Mouse (Mus musculus): ENCODE measurements at regions not wholly inside any gene's neighbourhood (a gene's known extent, or its start where the extent isn't known, plus 50 kb on each side); places are given as distances from the start of the nearest gene placed in this dataset.

DNA sequence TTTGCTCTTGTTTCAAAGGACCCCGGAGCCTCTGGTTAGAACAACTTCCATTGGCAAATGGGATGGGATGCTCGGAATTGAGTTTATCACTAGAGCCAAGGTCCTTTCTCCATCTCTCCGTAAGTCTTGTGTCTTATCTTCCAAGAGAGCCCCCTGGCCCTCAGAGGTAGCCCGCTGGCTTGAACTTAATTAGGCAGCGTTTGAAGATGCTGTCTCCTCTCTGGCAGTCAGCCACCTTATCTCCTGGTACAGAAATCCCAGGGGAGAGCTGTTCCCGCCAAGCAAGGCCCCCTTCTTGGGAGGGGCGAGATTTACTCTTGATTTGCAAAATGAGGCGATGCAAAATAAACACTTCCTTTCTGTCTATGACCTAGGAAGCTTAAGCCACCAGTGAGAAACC, 395.2 kb upstream of the Kazn start:
- Histone ChIP-seq H3K4me1 (ENCODE audit: control insufficient read depth, insufficient read depth, low read length) (no peaks in the 10 kb centered on the region; the same call in 1 of the 2 replicates), H3K27ac (ENCODE audit: control insufficient read depth, insufficient read depth, low read depth, low read length, poor library complexity) (no peak overlapping the region), H3K4me3 (replicated peaks; ENCODE audit: control insufficient read depth, low read depth, low read length) (no peak overlapping the region)
- 66% methylated on average over 8 of the region's 8 CpGs for WGBS
- no peak for TF ChIP-seq POLR2A (IDR thresholded peaks at IDR 0.05; ENCODE audit: borderline replicate concordance, control insufficient read depth, low read depth, low read length)
- TF ChIP-seq CTCF (IDR thresholded peaks at IDR 0.05; ENCODE audit: control insufficient read depth, insufficient read depth, low read length): no peak

- no peak overlapping the region for H3K4me3 ChIP-seq (replicated peaks; ENCODE audit: control insufficient read depth, low read depth, low read length)
- 69% methylated on average over 13 of the region's 13 CpGs for WGBS
- H3K27ac ChIP-seq (ENCODE audit: control insufficient read depth, insufficient read depth, low read depth, low read length, poor library complexity): no peak overlapping the region
- no peaks in the 10 kb centered on the region; the same call in 1 of the 2 replicates for H3K4me1 ChIP-seq (ENCODE audit: control insufficient read depth, insufficient read depth, low read length)
- no peak for TF ChIP-seq POLR2A (IDR thresholded peaks at IDR 0.05; ENCODE audit: borderline replicate concordance, control insufficient read depth, low read depth, low read length)
- TF ChIP-seq CTCF (IDR thresholded peaks at IDR 0.05; ENCODE audit: control insufficient read depth, insufficient read depth, low read length): no peak
Measured at GRCm38 (mm10) chr4:142633667-142634350, 394.6 kb upstream of the Kazn start.

DNA sequence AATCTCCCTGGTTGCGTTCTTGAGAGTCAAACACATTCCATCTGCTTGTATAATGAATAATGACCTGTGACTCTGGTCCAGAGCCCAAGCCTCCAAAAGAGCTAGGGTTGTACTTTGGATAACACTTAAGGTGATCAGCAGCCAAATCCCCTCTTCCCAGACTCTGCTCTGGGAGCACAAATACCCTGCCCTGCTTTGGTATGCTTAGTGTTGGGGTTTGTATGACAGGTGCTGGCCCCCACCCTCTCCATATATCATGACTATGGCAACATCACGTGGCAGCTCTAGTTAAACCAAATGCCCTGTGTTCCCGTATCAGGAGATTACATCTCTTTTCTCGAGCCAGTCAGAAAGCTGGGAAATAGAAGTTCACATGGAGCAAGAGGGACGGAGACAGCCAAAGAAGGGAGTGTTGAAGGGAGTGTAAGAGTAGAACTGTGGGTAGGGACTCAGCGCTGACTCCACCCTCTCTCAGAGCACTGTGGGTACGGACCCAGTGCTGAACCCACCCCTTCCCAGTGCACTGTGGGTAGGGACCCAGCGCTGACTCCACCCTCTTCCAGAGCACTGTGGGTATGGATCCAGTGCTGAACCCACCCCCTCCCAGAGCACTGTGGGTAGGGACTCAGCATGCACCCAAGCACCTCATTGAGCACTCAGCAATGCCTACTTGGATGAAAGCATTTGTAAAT, 387.4 kb upstream of the Kazn start:
- 76% methylated on average over 8 of the region's 8 CpGs for WGBS
- TF ChIP-seq CTCF (IDR thresholded peaks at IDR 0.05; ENCODE audit: control insufficient read depth, insufficient read depth, low read length) (no peak), POLR2A (IDR thresholded peaks at IDR 0.05; ENCODE audit: borderline replicate concordance, control insufficient read depth, low read depth, low read length) (no peak)
- Histone ChIP-seq H3K27ac (ENCODE audit: control insufficient read depth, insufficient read depth, low read depth, low read length, poor library complexity) (no peak overlapping the region), H3K4me3 (replicated peaks; ENCODE audit: control insufficient read depth, low read depth, low read length) (no peak overlapping the region), H3K4me1 (ENCODE audit: control insufficient read depth, insufficient read depth, low read length) (no peaks in the 10 kb centered on the region)

DNA sequence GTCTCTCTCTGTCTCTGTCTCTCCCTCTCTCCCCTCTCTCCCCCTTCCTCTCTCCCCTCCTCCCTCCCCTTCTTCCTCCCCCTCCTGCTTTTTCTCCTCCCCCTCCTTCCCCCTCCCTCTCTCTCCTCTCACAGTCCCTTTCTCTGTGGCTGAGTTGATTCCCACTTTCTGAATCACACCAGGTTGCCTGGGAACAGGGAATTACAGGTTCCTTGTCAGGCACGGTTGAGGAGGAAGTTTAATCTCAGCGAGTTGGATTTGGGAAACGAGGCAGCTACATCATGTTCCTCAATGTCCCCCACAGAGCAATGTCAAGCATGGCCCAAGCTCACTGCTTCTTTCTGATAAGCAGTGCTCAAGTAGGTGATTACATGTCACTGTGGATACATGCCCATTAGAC, 386.3 kb upstream of the Kazn start:
- no peaks in the 10 kb centered on the region for H3K4me1 ChIP-seq (ENCODE audit: control insufficient read depth, insufficient read depth, low read length)
- WGBS: 53% methylated on average over 3 of the region's 3 CpGs
- no peak overlapping the region for H3K27ac ChIP-seq (ENCODE audit: control insufficient read depth, insufficient read depth, low read depth, low read length, poor library complexity)
- TF ChIP-seq POLR2A (IDR thresholded peaks at IDR 0.05; ENCODE audit: borderline replicate concordance, control insufficient read depth, low read depth, low read length) (no peak), CTCF (IDR thresholded peaks at IDR 0.05; ENCODE audit: control insufficient read depth, insufficient read depth, low read length) (no peak)
- no peak overlapping the region for H3K4me3 ChIP-seq (replicated peaks; ENCODE audit: control insufficient read depth, low read depth, low read length)

DNA sequence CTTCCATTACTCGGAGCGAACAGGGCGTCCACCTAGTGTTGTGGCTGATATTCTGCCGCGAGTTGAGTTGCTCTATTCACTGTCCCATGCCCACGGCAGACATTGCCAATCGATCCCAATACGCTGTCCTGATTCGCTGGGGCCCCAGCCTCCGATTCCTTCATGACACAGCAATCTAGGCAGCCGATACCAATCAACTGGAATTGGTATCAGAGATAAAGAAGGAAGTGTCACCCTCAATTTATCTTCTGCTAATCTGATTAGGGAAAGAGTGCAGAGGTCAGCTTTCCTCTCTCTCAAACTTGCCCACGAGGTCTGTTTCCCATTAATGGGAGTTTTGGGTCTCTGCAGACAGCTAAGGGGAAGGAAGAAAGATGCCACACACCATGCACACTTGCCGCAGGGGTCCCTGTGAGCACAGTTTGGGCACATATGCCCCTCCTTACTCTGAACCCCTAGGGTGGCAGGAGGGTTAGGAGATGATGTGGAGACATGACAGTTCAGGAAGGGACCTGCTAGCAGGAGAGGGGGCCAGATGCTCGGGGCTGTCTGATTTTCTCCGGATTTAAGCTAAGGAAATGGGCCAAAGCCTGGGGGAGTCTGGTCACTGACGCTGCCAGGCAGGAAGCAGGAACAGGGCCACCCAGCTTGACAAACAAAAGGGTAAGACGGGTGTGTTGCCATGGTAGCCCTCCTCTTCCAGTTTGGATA, 383.1 kb upstream of the Kazn start:
- no peaks in the 10 kb centered on the region for H3K4me1 ChIP-seq (ENCODE audit: control insufficient read depth, insufficient read depth, low read length)
- no peak overlapping the region for H3K4me3 ChIP-seq (replicated peaks; ENCODE audit: control insufficient read depth, low read depth, low read length)
- 64% methylated on average over 17 of the region's 17 CpGs for WGBS
- TF ChIP-seq POLR2A (IDR thresholded peaks at IDR 0.05; ENCODE audit: borderline replicate concordance, control insufficient read depth, low read depth, low read length) (no peak), CTCF (IDR thresholded peaks at IDR 0.05; ENCODE audit: control insufficient read depth, insufficient read depth, low read length) (no peak)
- H3K27ac ChIP-seq (ENCODE audit: control insufficient read depth, insufficient read depth, low read depth, low read length, poor library complexity): no peak overlapping the region

DNA sequence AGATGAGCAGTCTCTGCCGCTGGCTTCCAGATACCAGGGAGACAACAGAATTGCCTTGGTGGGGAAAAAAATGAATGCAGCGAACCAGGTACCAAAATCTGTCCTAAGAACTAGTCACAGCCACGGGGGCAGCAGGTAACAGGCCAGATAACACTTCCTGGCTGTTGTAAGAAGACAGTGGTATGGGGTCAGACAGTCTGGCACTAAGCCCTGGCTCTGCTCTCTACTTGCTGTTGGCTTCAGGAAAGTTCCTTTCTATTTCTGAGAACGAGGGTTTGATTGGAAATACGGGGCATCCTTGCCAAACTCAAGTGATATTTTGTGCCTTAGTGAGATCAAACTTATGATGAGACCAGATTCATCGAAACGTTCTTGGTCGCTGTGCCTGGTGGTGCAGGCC, 380.2 kb upstream of the Kazn start:
- TF ChIP-seq CTCF (IDR thresholded peaks at IDR 0.05; ENCODE audit: control insufficient read depth, insufficient read depth, low read length) (no peak), POLR2A (IDR thresholded peaks at IDR 0.05; ENCODE audit: borderline replicate concordance, control insufficient read depth, low read depth, low read length) (no peak)
- WGBS: 66% methylated on average over 8 of the region's 8 CpGs
- Histone ChIP-seq H3K27ac (ENCODE audit: control insufficient read depth, insufficient read depth, low read depth, low read length, poor library complexity) (no peak overlapping the region), H3K4me3 (replicated peaks; ENCODE audit: control insufficient read depth, low read depth, low read length) (no peak overlapping the region), H3K4me1 (ENCODE audit: control insufficient read depth, insufficient read depth, low read length) (no peaks in the 10 kb centered on the region)

DNA sequence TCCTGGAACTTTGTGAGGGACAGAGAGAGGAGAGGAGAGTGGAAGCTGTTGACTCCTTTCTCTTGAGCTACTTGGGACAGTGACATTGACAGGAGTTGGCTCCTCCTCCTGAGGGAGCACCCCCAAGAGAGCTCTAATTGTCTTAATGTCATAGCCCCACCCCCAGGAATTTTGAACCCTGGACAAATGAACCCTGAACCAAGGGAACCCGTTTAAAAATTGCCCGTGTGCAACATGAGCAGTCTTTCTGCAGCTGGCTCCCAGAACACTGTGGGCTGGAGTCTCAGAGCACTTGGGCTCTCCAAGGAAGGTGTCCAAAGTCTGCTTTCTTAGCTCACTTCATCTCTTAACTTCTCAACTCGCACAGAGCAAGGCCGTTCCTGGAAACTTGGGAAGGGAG, 379.6 kb upstream of the Kazn start:
- Histone ChIP-seq H3K27ac (ENCODE audit: control insufficient read depth, insufficient read depth, low read depth, low read length, poor library complexity) (no peak overlapping the region; the same call in 1 of the 2 replicates), H3K4me3 (replicated peaks; ENCODE audit: control insufficient read depth, low read depth, low read length) (no peak overlapping the region), H3K4me1 (ENCODE audit: control insufficient read depth, insufficient read depth, low read length) (no peaks in the 10 kb centered on the region)
- 62% methylated on average over 4 of the region's 4 CpGs for WGBS
- TF ChIP-seq CTCF (IDR thresholded peaks at IDR 0.05; ENCODE audit: control insufficient read depth, insufficient read depth, low read length): no peak
- no peak for TF ChIP-seq POLR2A (IDR thresholded peaks at IDR 0.05; ENCODE audit: borderline replicate concordance, control insufficient read depth, low read depth, low read length)

GRCm38 (mm10) chr4:142617676-142618075, 378.5 kb upstream of the Kazn start:
- 62% methylated on average over 5 of the region's 5 CpGs for WGBS
- TF ChIP-seq POLR2A (IDR thresholded peaks at IDR 0.05; ENCODE audit: borderline replicate concordance, control insufficient read depth, low read depth, low read length) (no peak), CTCF (IDR thresholded peaks at IDR 0.05; ENCODE audit: control insufficient read depth, insufficient read depth, low read length) (no peak)

More at GRCm38 (mm10) chr4:142617676-142618075, 378.5 kb upstream of the Kazn start:
- no peak overlapping the region for H3K27ac ChIP-seq (ENCODE audit: control insufficient read depth, insufficient read depth, low read depth, low read length, poor library complexity)
- H3K4me3 ChIP-seq (replicated peaks; ENCODE audit: control insufficient read depth, low read depth, low read length): no peak overlapping the region
- no peaks in the 10 kb centered on the region for H3K4me1 ChIP-seq (ENCODE audit: control insufficient read depth, insufficient read depth, low read length)
